Mouse (Mus musculus) myocyte (in vitro differentiated cells): ENCODE data around the gene Mepce. TPM values are rescaled to one million over a fixed set of nuclear protein-coding genes. Genes with fewer than 3 reads are reported as not detected.

ENCODE experiments used
- H3K27me3 ChIP-seq: one replicate; pipeline ENCODE4 v1.6.1; 2011; ENCODE audit not compliant: control insufficient read depth, insufficient read depth, insufficient read length
- H3K36me3 ChIP-seq: one replicate; pipeline ENCODE4 v1.6.1; 2011; ENCODE audit not compliant: control insufficient read depth, insufficient read depth
- H3K4me2 ChIP-seq: one replicate; pipeline ENCODE4 v1.6.1; 2011; ENCODE audit warnings: low read depth, control low read depth
- H3K4me3 ChIP-seq: one replicate; pipeline ENCODE4 v1.5.1; 2011; ENCODE audit warnings: mild to moderate bottlenecking, control low read depth, moderate library complexity
- H3K79me2 ChIP-seq: one replicate; pipeline ENCODE4 v1.6.1; 2011; ENCODE audit not compliant: control insufficient read depth, insufficient read depth
- H3ac ChIP-seq: one replicate; pipeline ENCODE4 v1.6.1; 2011; ENCODE audit not compliant: control insufficient read depth, insufficient read length
- CEBPB ChIP-seq: IDR thresholded peaks from 2 replicates; pipeline ENCODE4 v1.6.1; 2011; ENCODE audit warnings: mild to moderate bottlenecking, moderate library complexity; ENCODE audit not compliant: poor library complexity, insufficient read depth, severe bottlenecking
- E2F4 ChIP-seq: IDR thresholded peaks from one replicate; pipeline ENCODE4 v1.6.1; 2011; ENCODE audit warnings: mild to moderate bottlenecking, control low read depth, moderate library complexity; ENCODE audit not compliant: insufficient read depth
- MAX ChIP-seq: IDR thresholded peaks from one replicate; pipeline ENCODE4 v1.6.1; 2011; ENCODE audit warnings: low read depth, mild to moderate bottlenecking, control low read depth
- MYOD1 ChIP-seq, 3 experiments: IDR thresholded peaks; one replicate each; pipeline ENCODE4 v1.6.1; 2011; ENCODE audit warnings: control low read depth in 2 of 3, low read depth in 2 of 3, mild to moderate bottlenecking in 2 of 3, moderate library complexity in 1 of 3; ENCODE audit not compliant: insufficient read length in 2 of 3, control insufficient read depth in 1 of 3
- MYOG ChIP-seq, 3 experiments: IDR thresholded peaks; one replicate each; pipeline ENCODE4 v1.6.1; 2011; ENCODE audit warnings: control low read depth in 2 of 3, low read depth in 2 of 3, mild to moderate bottlenecking in 2 of 3; ENCODE audit not compliant: insufficient read length in 2 of 3, control insufficient read depth in 1 of 3, insufficient read depth in 1 of 3
- POLR2A ChIP-seq: IDR thresholded peaks from one replicate; pipeline ENCODE4 v1.6.1; 2011; ENCODE audit warnings: low read depth, mild to moderate bottlenecking, control low read depth, moderate library complexity; ENCODE audit not compliant: insufficient read length
- POLR2AphosphoS2 ChIP-seq: IDR thresholded peaks from one replicate; pipeline ENCODE4 v1.6.1; 2011; ENCODE audit warnings: low read depth, control low read depth; ENCODE audit not compliant: insufficient read length
- REST ChIP-seq: IDR thresholded peaks from one replicate; pipeline ENCODE4 v1.6.1; 2011; ENCODE audit warnings: mild to moderate bottlenecking, control low read depth, moderate library complexity; ENCODE audit not compliant: insufficient read depth, insufficient read length
- SRF ChIP-seq: IDR thresholded peaks from one replicate; pipeline ENCODE4 v1.6.1; 2011; ENCODE audit warnings: low read depth; ENCODE audit not compliant: control insufficient read depth, insufficient read length
- TCF12 ChIP-seq: IDR thresholded peaks from one replicate; pipeline ENCODE4 v1.6.1; 2011; ENCODE audit warnings: mild to moderate bottlenecking, control low read depth; ENCODE audit not compliant: poor library complexity, insufficient read depth, severe bottlenecking
- TCF3 ChIP-seq: IDR thresholded peaks from one replicate; pipeline ENCODE4 v1.6.1; 2011; ENCODE audit warnings: low read depth, control low read depth; ENCODE audit not compliant: insufficient read length
- USF1 ChIP-seq: IDR thresholded peaks from one replicate; pipeline ENCODE4 v1.6.1; 2011; ENCODE audit warnings: low read depth, mild to moderate bottlenecking, control low read depth, moderate library complexity
- polyA plus RNA-seq: library from polyadenylated mRNA; unstranded; fragments of >200 nt; fragmentation: generic; extraction: Trizol; gene quantifications from one replicate; pipeline ENCODE4 v1.2.1, GENCODE M21; 2012; ENCODE audit warnings: missing spikeins

Gene Mepce
- polyA plus RNA-seq, 1 experiment, result 34.4 TPM

DNA sequence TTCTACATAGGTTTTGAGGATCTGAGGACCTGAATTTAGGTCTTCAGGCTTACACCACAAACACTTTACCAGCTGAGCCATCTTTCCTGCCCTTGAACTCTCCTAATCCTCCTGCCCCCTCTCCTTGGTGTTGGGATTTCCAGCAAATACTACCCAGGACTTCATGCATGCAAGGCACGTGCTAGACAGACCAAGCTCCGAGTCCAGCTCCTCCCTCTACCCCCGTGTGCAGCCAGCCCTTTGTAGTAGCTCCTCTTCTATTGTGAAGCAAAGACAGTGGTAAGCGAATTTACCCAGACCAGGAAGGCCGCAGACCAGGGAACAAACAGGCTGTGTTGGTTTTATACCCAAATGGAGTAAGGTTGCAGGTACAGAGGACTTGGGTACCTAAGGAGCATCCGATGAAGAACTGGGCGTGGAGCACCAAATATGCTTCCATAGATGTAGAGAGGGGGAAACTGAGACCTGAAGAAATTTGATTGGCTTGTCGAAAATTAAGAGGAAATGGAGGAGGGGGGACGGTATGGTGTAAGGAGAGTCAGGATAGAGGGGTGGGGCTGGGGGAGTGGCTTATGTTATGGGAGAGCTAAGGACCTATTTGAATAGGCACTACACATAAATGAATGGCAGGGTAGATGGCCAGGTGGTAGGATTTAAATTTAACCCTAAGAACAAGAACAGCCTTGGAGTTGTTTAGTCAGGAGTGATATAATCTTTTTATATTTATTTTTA lies 22.7 kb downstream of the Mepce start:
- no peak overlapping the region for H3ac ChIP-seq
- no peaks in the 10 kb centered on the region for H3K27me3 ChIP-seq
- no peak overlapping the region for H3K4me2 ChIP-seq
- no peak overlapping the region for H3K4me3 ChIP-seq
- TF ChIP-seq MYOG (IDR thresholded peaks at IDR 0.05; ENCODE audit: control insufficient read depth in 1 of 3, insufficient read depth in 1 of 3, insufficient read length in 2 of 3, low read depth in 2 of 3) (no peak), POLR2A (no peak), CEBPB (no peak), POLR2AphosphoS2 (no peak), TCF12 (no peak), MAX (no peak), SRF (no peak)
- no peaks in the 10 kb centered on the region for H3K36me3 ChIP-seq
- no peaks in the 10 kb centered on the region for H3K79me2 ChIP-seq

DNA sequence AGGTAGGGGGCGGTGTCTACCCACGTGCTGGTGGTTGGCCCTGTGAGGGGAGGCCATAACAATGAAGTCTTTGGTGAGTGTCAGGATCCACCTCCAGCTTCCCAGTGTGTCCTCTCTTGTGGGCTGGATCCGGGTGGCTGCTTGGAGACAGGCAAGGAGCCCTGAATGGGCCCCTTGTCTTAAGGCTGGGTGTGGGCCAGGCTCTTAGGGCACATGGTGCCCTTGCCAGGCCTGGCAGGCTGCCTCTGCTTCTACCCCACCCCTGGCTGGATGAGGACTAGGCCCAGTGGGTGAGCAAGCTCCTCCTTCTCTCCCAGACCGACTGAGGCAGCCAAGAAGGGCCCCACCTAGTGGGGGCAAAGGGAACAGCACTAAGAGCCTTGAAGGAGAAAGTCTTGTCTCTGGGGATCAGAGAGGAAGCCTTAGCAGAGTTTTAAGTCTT lies 27.5 kb downstream of the Mepce start:
- H3K4me2 ChIP-seq, result peak overlapping the region; percentile 45
- H3K36me3 ChIP-seq, result no peaks in the 10 kb centered on the region
- TF ChIP-seq MYOG (IDR thresholded peaks at IDR 0.05; ENCODE audit: control insufficient read depth in 1 of 3, insufficient read depth in 1 of 3, insufficient read length in 2 of 3, low read depth in 2 of 3), result no peak
- TF ChIP-seq E2F4, result no peak
- TF ChIP-seq POLR2AphosphoS2, result no peak
- no peak for TF ChIP-seq CEBPB
- TF ChIP-seq TCF3, result no peak
- no peak for TF ChIP-seq TCF12
- no peak for TF ChIP-seq POLR2A
- no peak for TF ChIP-seq MYOD1 (IDR thresholded peaks at IDR 0.05; ENCODE audit: control insufficient read depth in 1 of 3, insufficient read length in 2 of 3, low read depth in 2 of 3)
- no peak for TF ChIP-seq SRF
- no peak for TF ChIP-seq MAX
- TF ChIP-seq REST, result no peak
- TF ChIP-seq USF1, result no peak
- no peaks in the 10 kb centered on the region for H3K27me3 ChIP-seq
- H3ac ChIP-seq, result no peak overlapping the region
- no peak overlapping the region for H3K4me3 ChIP-seq
- no peaks in the 10 kb centered on the region for H3K79me2 ChIP-seq

DNA sequence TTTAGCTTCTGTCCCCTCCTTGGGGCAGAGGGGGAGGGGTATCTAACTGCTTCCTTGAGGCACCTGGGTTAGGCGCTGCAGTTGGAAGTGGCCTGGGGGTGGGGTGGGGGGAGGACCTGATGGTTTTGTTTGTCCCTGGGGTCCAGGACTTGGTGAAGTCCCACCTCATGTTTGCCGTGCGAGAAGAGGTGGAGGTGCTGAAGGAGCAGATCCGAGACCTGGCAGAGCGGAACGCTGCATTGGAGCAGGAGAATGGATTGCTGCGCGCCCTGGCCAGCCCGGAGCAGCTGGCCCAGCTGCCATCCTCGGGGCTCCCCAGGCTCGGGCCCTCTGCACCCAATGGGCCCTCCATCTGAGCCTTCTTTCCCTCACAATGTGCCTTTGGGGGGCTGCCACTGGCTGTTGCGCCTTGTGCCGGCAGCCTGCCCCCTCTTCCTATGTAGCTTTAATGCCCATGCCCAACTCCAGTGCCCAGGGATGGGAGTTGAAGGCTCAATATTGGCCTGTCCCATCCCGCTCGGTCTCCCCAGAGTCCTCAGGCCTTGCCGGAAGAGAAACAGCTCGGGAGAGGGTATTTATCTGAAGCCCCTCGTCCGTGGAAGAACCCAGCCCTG lies 28.4 kb downstream of the Mepce start:
- H3K4me2 ChIP-seq, result no peak overlapping the region
- no peaks in the 10 kb centered on the region for H3K27me3 ChIP-seq
- H3K36me3 ChIP-seq, result no peaks in the 10 kb centered on the region
- H3K79me2 ChIP-seq, result no peaks in the 10 kb centered on the region
- H3K4me3 ChIP-seq, result no peak overlapping the region
- H3ac ChIP-seq, result no peak overlapping the region
- no peak for TF ChIP-seq SRF
- no peak for TF ChIP-seq MYOD1 (IDR thresholded peaks at IDR 0.05; ENCODE audit: control insufficient read depth in 1 of 3, insufficient read length in 2 of 3, low read depth in 2 of 3)
- no peak for TF ChIP-seq TCF3
- no peak for TF ChIP-seq E2F4
- no peak for TF ChIP-seq POLR2AphosphoS2
- TF ChIP-seq REST, result no peak
- TF ChIP-seq MAX, result no peak
- no peak for TF ChIP-seq TCF12

GRCm38 (mm10) chr5:137757887-137758286 lies 29.6 kb downstream of the Mepce start:
- Histone ChIP-seq H3K4me2 (no peak overlapping the region), H3ac (no peak overlapping the region), H3K27me3 (no peaks in the 10 kb centered on the region), H3K36me3 (no peaks in the 10 kb centered on the region), H3K79me2 (no peaks in the 10 kb centered on the region), H3K4me3 (no peak overlapping the region)
- TF ChIP-seq POLR2AphosphoS2 (no peak), MYOD1 (IDR thresholded peaks at IDR 0.05; ENCODE audit: control insufficient read depth in 1 of 3, insufficient read length in 2 of 3, low read depth in 2 of 3) (no peak), MAX (no peak), E2F4 (no peak), REST (no peak), CEBPB (no peak), USF1 (no peak), TCF12 (no peak), POLR2A (no peak), SRF (no peak), TCF3 (no peak), MYOG (IDR thresholded peaks at IDR 0.05; ENCODE audit: control insufficient read depth in 1 of 3, insufficient read depth in 1 of 3, insufficient read length in 2 of 3, low read depth in 2 of 3) (no peak)
